Mouse (Mus musculus) lung, postnatal 0 days (tissue): ENCODE data around the gene Ncam1. TPM values are rescaled to one million over a fixed set of nuclear protein-coding genes. Genes with fewer than 3 reads are reported as not detected.

Experiments used
- ATAC-seq: fragments of 200-750 bp; cut with Nextera tagmentation; 2 replicates; pipeline ENCODE4 v1.8.0; 2017; ENCODE audit warnings: moderate library complexity
- DNase-seq: peaks from one replicate; pipeline ENCODE4 v3.0.0-alpha.2; 2016; ENCODE audit warnings: low spot score
- H3K27ac ChIP-seq: fragments of 300-500 bp; sonication (generic); 2 replicates; pipeline ENCODE4 v1.5.1; 2014; ENCODE audit warnings: antibody characterized with exemption, mild to moderate bottlenecking, low read length, mixed read lengths
- H3K27me3 ChIP-seq: fragments of 300-500 bp; sonication (generic); replicated peaks from 2 replicates; pipeline ENCODE4 v1.6.1; 2014; ENCODE audit warnings: low read length, mixed read lengths; ENCODE audit not compliant: insufficient read depth
- H3K36me3 ChIP-seq: fragments of 300-500 bp; sonication (generic); 2 replicates; pipeline ENCODE4 v1.6.1; 2014; ENCODE audit warnings: low read length, mixed read lengths; ENCODE audit not compliant: insufficient read depth
- H3K4me1 ChIP-seq: fragments of 300-500 bp; sonication (generic); 2 replicates; pipeline ENCODE4 v1.6.1; 2014; ENCODE audit warnings: antibody characterized with exemption, low read depth, low read length, mixed read lengths; ENCODE audit not compliant: insufficient read depth
- H3K4me2 ChIP-seq: fragments of 300-500 bp; sonication (generic); replicated peaks from 2 replicates; pipeline ENCODE4 v1.6.1; 2014; ENCODE audit warnings: low read depth, mild to moderate bottlenecking, low read length, moderate library complexity, mixed read lengths
- H3K4me3 ChIP-seq: fragments of 300-500 bp; sonication (generic); 2 replicates; pipeline ENCODE4 v1.5.1; 2014; ENCODE audit warnings: low read depth, low read length
- H3K9ac ChIP-seq: fragments of 300-500 bp; sonication (generic); replicated peaks from 2 replicates; pipeline ENCODE4 v1.6.1; 2014; ENCODE audit warnings: low read depth, mild to moderate bottlenecking
- H3K9me3 ChIP-seq: fragments of 300-500 bp; sonication (generic); 2 replicates; pipeline ENCODE4 v1.6.1; 2016; ENCODE audit warnings: low read length, mixed read lengths
- CTCF ChIP-seq: IDR thresholded peaks from 2 replicates; pipeline ENCODE4 v1.5.1; 2016; ENCODE audit warnings: antibody characterized with exemption, mild to moderate bottlenecking
- EP300 ChIP-seq: IDR thresholded peaks from 2 replicates; pipeline ENCODE4 v1.6.1; 2016; ENCODE audit warnings: antibody characterized with exemption, mild to moderate bottlenecking, control low read depth
- WGBS: fragments of 180-500 bp; shearing (Covaris S2); extraction: QIAGEN DNeasy Blood & Tissue Kit; methylation state at CpG from one replicate; pipeline ENCODE4 v1.1.7; 2014; 5-methylcytosine and 5-hydroxymethylcytosine counted together
- polyA plus RNA-seq: library from polyadenylated mRNA; unstranded; fragments of >200 nt; fragmentation: Nextera tagmentation; extraction: Ambion mirVana; gene quantifications from 2 replicates; pipeline ENCODE4 v1.2.1, GENCODE M21; 2015

Gene Ncam1
- polyA plus RNA-seq, 1 experiment from 2014 or later: 2.4 TPM

- no peak overlapping the region for H3K4me3 ChIP-seq
- no peak overlapping the region for H3K4me2 ChIP-seq
- H3K36me3 ChIP-seq: no peaks in the 10 kb centered on the region
- WGBS: 88% methylated on average over 2 of the region's 2 CpGs
- H3K9ac ChIP-seq: no peak overlapping the region
- H3K9me3 ChIP-seq: no peaks in the 10 kb centered on the region
- H3K4me1 ChIP-seq: no peaks in the 10 kb centered on the region
- ATAC-seq: no peak
- TF ChIP-seq EP300 (no peak), CTCF (no peak)
- no peak for DNase-seq
- no peak overlapping the region for H3K27ac ChIP-seq
- no peaks in the 10 kb centered on the region for H3K27me3 ChIP-seq
These were observed 137.2 kb downstream of the Ncam1 start for GRCm38 (mm10) chr9:49661480-49661879.

- Histone ChIP-seq H3K27me3 (no peaks in the 10 kb centered on the region), H3K4me1 (no peaks in the 10 kb centered on the region), H3K4me2 (no peak overlapping the region), H3K4me3 (no peak overlapping the region), H3K9me3 (no peaks in the 10 kb centered on the region), H3K27ac (no peak overlapping the region), H3K9ac (no peak overlapping the region), H3K36me3 (no peaks in the 10 kb centered on the region)
- DNase-seq: no peak
- no peak for ATAC-seq
- TF ChIP-seq EP300: no peak
- TF ChIP-seq CTCF: no peak
- 79% methylated on average over 4 of the region's 4 CpGs for WGBS
These were observed 140.3 kb downstream of the Ncam1 start for GRCm38 (mm10) chr9:49658381-49658856.

DNA sequence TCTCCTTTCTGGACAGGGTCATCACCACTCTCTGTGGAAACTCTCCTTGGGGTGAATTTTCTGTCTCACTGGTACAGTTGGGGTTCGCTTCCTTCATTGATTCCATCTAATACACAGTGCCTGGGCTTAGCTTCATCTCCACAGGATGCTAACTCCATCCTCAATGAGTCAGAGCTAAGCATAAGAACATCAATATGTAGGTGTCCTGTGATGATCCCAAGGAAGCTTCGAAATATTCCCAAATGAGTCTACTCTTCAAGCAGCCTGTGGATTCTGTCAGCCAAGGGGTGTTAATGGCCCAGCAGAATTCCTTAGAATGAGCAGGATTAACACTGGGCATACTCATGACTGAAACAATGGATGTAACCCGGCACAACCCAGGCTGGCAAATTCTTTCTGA lies 144.3 kb downstream of the Ncam1 start:
- DNase-seq: no peak
- H3K9me3 ChIP-seq: no peaks in the 10 kb centered on the region
- no peak for ATAC-seq
- TF ChIP-seq EP300: no peak
- 86% methylated on average over 3 of the region's 3 CpGs for WGBS
- no peak overlapping the region for H3K9ac ChIP-seq
- H3K4me1 ChIP-seq: no peaks in the 10 kb centered on the region
- H3K27me3 ChIP-seq: no peaks in the 10 kb centered on the region
- H3K27ac ChIP-seq: no peak overlapping the region
- no peak overlapping the region for H3K4me3 ChIP-seq
- no peak overlapping the region for H3K4me2 ChIP-seq
- no peaks in the 10 kb centered on the region for H3K36me3 ChIP-seq

DNA sequence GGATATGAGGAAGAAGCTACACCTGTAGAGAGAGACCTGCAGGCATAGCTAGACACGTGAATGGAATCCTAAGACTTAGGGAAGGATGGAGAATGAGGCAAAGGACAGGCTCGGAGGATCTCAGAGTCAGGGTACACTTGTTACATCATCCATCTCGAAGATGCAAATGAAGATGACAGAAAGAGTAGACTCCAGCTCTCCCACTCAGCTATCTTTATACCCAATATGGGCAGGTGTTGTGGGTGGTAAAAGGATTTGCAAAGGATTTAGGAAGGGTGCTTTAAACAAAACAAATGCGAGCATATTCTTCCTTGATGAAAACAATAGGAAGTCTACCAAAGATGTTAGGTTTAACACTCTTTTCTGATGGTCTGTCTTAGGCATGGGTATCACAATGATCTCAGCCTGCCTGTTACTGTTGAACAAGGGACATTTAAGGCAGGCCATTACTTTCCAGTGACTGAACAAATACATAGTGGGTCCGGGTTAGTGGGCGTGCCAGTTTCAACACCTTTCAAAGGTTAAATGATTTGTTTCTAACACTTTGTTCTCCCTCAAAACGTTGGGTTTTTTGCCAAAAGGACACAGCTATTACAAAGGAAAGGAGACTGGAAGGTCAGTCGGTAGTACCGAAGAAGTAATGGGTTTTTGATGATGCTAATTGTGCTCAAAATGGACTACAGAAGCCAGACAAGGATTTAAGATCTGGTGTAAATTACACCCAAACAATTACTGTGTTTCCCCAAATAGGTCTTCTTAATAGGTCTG lies 145.1 kb downstream of the Ncam1 start:
- DNase-seq (no peak), ATAC-seq (no peak)
- no peaks in the 10 kb centered on the region for H3K4me1 ChIP-seq
- no peaks in the 10 kb centered on the region for H3K36me3 ChIP-seq
- no peak overlapping the region for H3K4me3 ChIP-seq
- no peaks in the 10 kb centered on the region for H3K9me3 ChIP-seq
- no peak overlapping the region for H3K4me2 ChIP-seq
- TF ChIP-seq EP300 (no peak), CTCF (no peak)
- H3K27me3 ChIP-seq: no peaks in the 10 kb centered on the region
- no peak overlapping the region for H3K9ac ChIP-seq
- WGBS: 72% methylated on average over 9 of the region's 9 CpGs
- H3K27ac ChIP-seq: no peak overlapping the region

DNA sequence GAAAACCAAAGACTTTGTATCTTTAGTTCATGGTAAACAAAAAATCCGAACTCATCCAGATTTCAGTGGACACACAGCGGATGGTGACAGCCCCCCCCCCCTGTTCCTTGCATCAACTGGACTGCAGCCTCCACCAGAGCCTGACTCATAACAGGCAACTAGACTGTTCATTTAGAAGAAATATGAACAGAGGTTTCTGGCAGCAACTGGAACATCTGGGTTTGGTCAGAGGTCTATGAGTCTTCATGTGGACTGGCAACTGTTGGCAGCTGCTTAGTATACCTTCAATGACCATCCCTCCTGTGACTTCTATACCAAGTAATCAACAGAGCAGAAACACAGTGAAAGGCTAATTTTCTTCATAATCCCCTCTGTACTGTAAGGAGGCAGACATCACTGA lies 154.4 kb downstream of the Ncam1 start:
- 93% methylated on average over 2 of the region's 2 CpGs for WGBS
- ATAC-seq (no peak), DNase-seq (no peak)
- H3K4me3 ChIP-seq: no peak overlapping the region
- H3K36me3 ChIP-seq: no peaks in the 10 kb centered on the region
- H3K9me3 ChIP-seq: no peaks in the 10 kb centered on the region
- H3K9ac ChIP-seq: no peak overlapping the region
- H3K4me1 ChIP-seq: no peaks in the 10 kb centered on the region
- TF ChIP-seq EP300 (no peak), CTCF (no peak)
- H3K27ac ChIP-seq: no peak overlapping the region
- no peak overlapping the region for H3K4me2 ChIP-seq
- H3K27me3 ChIP-seq: no peaks in the 10 kb centered on the region

- TF ChIP-seq CTCF: no peak
- no peak for TF ChIP-seq EP300
- Histone ChIP-seq H3K9ac (no peak overlapping the region), H3K27ac (no peak overlapping the region), H3K27me3 (no peaks in the 10 kb centered on the region), H3K4me2 (no peak overlapping the region), H3K4me1 (no peaks in the 10 kb centered on the region), H3K4me3 (no peak overlapping the region), H3K9me3 (no peaks in the 10 kb centered on the region), H3K36me3 (no peaks in the 10 kb centered on the region)
- no peak for ATAC-seq
- no peak for DNase-seq
- WGBS: 97% methylated on average over 3 of the region's 3 CpGs
These were observed 158.0 kb downstream of the Ncam1 start for GRCm38 (mm10) chr9:49640764-49641163.
